Mouse (Mus musculus) CD4-positive, CD25-positive, alpha-beta regulatory T cell (primary cell): Measurements from ENCODE around the gene Nudt19. TPM values are rescaled to one million over a fixed set of nuclear protein-coding genes. Genes with fewer than 3 reads are reported as not detected.

Experiments
- polyA plus RNA-seq: library from polyadenylated mRNA; unstranded; fragments of 100-300 nt; shearing (Covaris generic); gene quantifications from one replicate; pipeline ENCODE4 v1.2.1, GENCODE M21; 2017

The Nudt19 gene
- 58.9 TPM for polyA plus RNA-seq

DNA sequence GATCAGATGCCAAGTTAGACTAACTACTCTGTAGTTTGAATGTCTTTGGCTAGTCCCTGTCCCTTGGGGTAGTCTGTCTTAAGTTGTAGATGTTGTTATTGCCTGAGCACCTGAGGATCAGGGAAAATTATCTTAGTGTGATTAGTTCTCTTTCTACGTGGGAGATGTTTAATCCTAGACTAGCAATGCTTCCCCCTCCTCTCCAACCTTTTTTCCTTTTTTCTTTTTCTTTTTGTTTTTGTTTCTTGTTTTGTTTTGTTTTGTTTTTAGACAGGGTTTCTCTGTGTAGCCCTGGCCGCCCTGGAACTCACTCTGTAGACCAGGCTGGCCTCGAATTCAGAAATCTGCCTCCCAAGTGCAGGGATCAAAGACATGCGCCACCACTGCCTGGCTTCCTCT, at the start of gene Nudt19:
Nudt19 (minus strand) TSS at position 100 of the 399 bp plus-strand sequence.

DNA sequence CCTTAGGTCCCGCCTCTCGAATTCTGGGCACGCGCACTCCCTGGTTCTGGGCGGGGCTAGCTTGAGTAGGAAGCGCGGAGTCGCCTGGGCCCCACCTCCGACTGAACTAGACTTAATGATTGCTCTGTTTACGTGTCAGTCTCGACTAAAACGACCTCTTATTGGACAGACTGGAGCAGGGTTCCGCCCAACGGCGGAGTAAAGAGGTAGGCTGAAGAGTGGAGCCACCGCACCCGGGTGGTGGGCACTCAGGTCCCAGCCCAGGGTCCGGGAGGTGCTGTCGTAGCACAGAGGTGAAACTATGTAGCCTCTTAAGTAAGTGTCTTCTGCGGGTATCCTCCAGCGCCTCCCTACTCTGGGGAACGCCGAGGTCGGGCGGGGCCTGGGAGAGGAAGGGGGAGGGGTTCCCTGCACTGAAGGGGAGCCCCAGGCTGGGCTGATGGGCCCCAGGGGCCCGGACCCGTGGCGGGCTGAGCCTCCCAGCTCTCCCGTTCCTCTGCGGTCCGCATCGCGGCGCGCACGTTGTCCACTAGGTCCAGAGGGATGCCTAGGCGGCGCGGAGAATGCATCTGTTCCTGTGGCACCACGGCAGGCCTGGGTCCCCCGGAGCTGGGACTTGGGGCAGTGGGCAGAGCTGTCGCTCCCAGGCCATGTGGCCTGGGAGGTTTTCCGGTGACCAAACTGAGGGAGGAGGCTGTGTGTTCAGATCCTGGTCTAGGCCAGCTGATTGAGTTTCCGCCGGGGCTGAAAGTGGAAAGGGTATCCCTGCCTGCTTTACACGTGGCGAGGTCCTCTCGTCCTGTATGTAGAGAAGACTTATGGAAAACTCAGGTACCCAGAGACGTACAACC, 30.2 kb upstream of the Nudt19 start, which contains the start of gene Ankrd27:
Ankrd27 (plus strand) TSS at position 190 of the 851 bp plus-strand sequence.

DNA sequence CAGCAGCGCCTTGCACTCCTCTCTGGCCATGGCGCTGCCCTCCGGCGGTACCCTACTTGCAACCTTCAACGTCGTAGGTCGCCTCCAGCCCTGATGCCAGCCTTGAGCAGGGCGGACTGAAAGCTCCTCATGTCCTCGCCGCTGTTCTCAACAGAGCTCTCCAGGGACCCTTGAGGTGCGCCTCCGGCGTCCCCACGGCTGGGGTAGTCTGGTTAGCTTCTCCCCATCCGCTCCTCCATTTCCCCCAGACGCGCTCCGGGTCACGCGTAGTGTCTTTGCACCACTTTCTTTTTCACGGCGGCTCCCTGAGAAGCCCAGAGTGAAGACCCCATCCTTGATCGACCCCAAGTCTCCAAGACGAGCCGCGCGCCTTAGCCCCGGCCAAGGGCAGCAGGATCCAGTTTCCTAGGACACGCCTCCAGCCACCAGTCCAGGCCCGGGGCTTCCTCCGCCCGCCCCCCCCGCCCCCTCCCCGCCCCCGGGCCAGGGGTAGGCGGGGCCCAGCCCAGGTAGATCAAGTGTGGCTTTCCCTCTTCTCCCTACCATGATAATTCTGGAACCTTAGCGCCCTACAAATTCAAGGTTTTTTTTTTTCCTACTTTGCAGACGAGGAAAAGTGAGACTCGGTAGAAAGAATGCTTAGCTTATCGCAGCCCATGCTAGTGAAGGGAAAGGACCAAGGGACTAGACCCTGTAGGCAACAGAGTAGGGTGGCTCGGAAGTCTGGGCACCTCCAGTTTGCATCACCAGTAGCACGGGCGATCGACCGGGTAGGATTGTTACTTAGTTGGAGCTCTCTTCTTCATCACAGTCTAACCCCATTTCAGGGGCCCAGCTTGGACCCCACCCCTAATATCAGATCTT, 29.3 kb upstream of the Nudt19 start, which contains the start of gene Rgs9bp:
Rgs9bp (minus strand) TSS at position 392 of the 864 bp plus-strand sequence.

DNA sequence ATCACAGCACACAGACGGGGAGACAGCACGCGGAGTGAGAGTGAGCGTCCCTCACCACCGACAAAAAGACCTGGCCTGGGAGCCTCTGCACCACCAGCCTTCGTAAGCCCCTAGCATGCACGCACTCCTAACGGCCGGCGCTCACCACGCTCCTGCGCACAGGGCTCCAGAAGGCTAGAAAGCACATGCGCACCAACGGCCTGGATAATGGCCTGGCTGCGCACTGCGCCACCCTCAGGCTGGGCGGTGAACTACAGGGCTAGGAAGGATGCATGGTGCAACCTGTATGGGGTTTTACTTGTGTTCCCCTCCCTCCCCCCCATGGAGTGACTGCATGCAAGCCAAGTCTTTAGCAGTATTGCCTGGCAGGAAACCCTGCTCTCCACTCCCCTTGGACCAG, 18.5 kb downstream of the Nudt19 start, which contains the start of gene Tdrd12:
Tdrd12 (minus strand) TSS at position 184 of the 400 bp plus-strand sequence.

Other genes with a start within 250 kb of the Nudt19 start
- gene Gpatch1, start 237.9 kb downstream of the Nudt19 start, polyA plus RNA-seq: 17.9 TPM
- 0.35 TPM for gene Rhpn2, start 222.1 kb downstream of the Nudt19 start, polyA plus RNA-seq
- 27.6 TPM for gene Faap24, start 159.5 kb downstream of the Nudt19 start, polyA plus RNA-seq
- 12.0 TPM for gene Cep89, start 159.3 kb downstream of the Nudt19 start, polyA plus RNA-seq
- gene Slc7a9, start 107.5 kb downstream of the Nudt19 start, polyA plus RNA-seq: not detected
- gene Tdrd12, start 18.6 kb downstream of the Nudt19 start, polyA plus RNA-seq: not detected
- 0.05 TPM for gene Rgs9bp, start 29.3 kb upstream of the Nudt19 start, polyA plus RNA-seq
- gene Ankrd27, start 29.9 kb upstream of the Nudt19 start, polyA plus RNA-seq: 57.9 TPM
- 82.2 TPM for gene Pdcd5, start 91.2 kb upstream of the Nudt19 start, polyA plus RNA-seq
- 44.5 TPM for gene Dpy19l3, start 198.2 kb upstream of the Nudt19 start, polyA plus RNA-seq
- 25.4 TPM for gene Zfp507, start 246.7 kb upstream of the Nudt19 start, polyA plus RNA-seq